In the genomic region with DNA sequence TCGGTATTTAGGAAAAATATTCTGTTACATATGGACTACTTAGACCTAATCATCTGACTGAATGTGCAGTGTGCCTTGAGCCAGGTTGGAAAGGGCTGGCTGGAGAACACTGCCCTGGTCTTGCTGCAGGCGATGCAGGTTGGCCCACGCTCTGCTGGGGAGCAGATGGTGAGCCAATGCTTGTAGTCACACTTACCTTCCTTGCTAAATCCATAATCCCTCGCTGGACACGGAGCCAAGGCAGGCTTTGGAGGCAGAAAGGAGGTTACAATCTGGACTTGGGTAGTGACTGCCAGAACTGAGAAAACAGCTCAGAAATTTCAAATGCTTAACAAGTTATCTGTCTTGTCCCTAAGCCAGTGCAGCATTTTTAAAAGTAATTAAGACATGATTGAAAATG, we compare ENCODE assay signal across 9 mouse cellular contexts.
A peak's percentile ranks its signal among the peaks of the same experiment; 100 is the strongest.
DNase-seq lines count a peak whose midpoint lies in the region; ATAC-seq and TF ChIP-seq lines count a peak whose summit lies in the region.
"Had no signal": no experiment of that assay in that cellular context is flagged by ENCODE, and none has a peak within 500 bp of the region (broad histone marks: within the 10 kb centered on the region; RNA-seq: fewer than 3 reads in every experiment).

No protein-coding gene starts in this region.

- no peak overlapping the region for H3K4me3 ChIP-seq in intestine, postnatal 0 days (ENCODE audit: low read depth, low read length)
- H3K4me3 ChIP-seq: megakaryocyte, embryonic 14.5 days had no signal

- no peak for ATAC-seq in intestine, postnatal 0 days

- peak; percentile 18 for DNase-seq in gastrocnemius, postnatal 10 days
- DNase-seq in gastrocnemius, adult 18-20 months (ENCODE audit: low spot score), result no peak
- peak; percentile 43 to 55 for DNase-seq in frontal cortex, postnatal 25 days (ENCODE audit: low spot score in 2 of 2)
- DNase-seq in left cerebral cortex, adult 9 months (ENCODE audit: low spot score in 2 of 2), result peak; percentile 66 to 83
- peak; percentile 73 for DNase-seq in right cerebral cortex, postnatal 25 days
- no peak for DNase-seq in thymus, postnatal 0 days (ENCODE audit: low spot score)
- no peak for DNase-seq in lung, postnatal 36 days

- no peaks in the 10 kb centered on the region for H3K4me1 ChIP-seq in intestine, postnatal 0 days (replicated peaks; ENCODE audit: control insufficient read depth, insufficient read depth, low read length)
- H3K4me1 ChIP-seq: megakaryocyte, embryonic 14.5 days had no signal

- WGBS in intestine, postnatal 0 days, result 70% methylated on average over 5 of the region's 5 CpGs

- no peak for TF ChIP-seq CTCF in intestine, postnatal 0 days (IDR thresholded peaks at IDR 0.05; ENCODE audit: low read depth)

- H3K27me3 ChIP-seq in intestine, postnatal 0 days (replicated peaks; ENCODE audit: control insufficient read depth, insufficient read depth, low read length), result no peaks in the 10 kb centered on the region
- H3K27me3 ChIP-seq: megakaryocyte, embryonic 14.5 days had no signal

- H3K27ac ChIP-seq in intestine, postnatal 0 days (ENCODE audit: low read depth, low read length), result no peak overlapping the region

- H3K9ac ChIP-seq in intestine, postnatal 0 days (ENCODE audit: low read depth, low read length), result no peak overlapping the region

- H3K36me3 ChIP-seq in intestine, postnatal 0 days (ENCODE audit: control insufficient read depth, insufficient read depth), result no peaks in the 10 kb centered on the region

- H3K9me3 ChIP-seq in intestine, postnatal 0 days (ENCODE audit: control insufficient read depth), result no peaks in the 10 kb centered on the region
- H3K9me3 ChIP-seq: megakaryocyte, embryonic 14.5 days had no signal

- H3K4me2 ChIP-seq in intestine, postnatal 0 days (replicated peaks; ENCODE audit: low read depth), result no peak overlapping the region

Comparison
In these comparisons a context has a peak if more than half of its experiments do, and no peak if none do; other contexts are left out.
1. DNase-seq: peak in gastrocnemius, postnatal 10 days (single experiment), frontal cortex, postnatal 25 days (2 of 2), left cerebral cortex, adult 9 months (2 of 2) and right cerebral cortex, postnatal 25 days (single experiment); none in gastrocnemius, adult 18-20 months (single experiment), thymus, postnatal 0 days (single experiment) and lung, postnatal 36 days (single experiment).